Mouse (Mus musculus) mesoderm, embryonic 11.5 days (tissue): Measurements from ENCODE around the gene Btbd6.

ENCODE experiments used
- DNase-seq: peaks from one replicate; pipeline ENCODE4 v3.0.0-alpha.2; 2012; ENCODE audit warnings: low read depth, low spot score

Gene Btbd6

GRCm38 (mm10) chr12:113004993-113005392 lies 28.7 kb downstream of the Btbd6 start:
- no peak for DNase-seq

GRCm38 (mm10) chr12:113011702-113012360 lies 35.5 kb downstream of the Btbd6 start:
- DNase-seq, result no peak

GRCm38 (mm10) chr12:113012443-113012842 lies 36.2 kb downstream of the Btbd6 start:
- no peak for DNase-seq

- DNase-seq, result peak; percentile 48
These were observed 36.8 kb downstream of the Btbd6 start for GRCm38 (mm10) chr12:113013021-113013491.

GRCm38 (mm10) chr12:113013604-113014558 lies 37.6 kb downstream of the Btbd6 start, which contains the start of gene Pacs2:
TSS of gene Pacs2 (plus strand) at chr12:113014508.
- peak; percentile 93 for DNase-seq

GRCm38 (mm10) chr12:113014561-113015556 lies 38.6 kb downstream of the Btbd6 start:
- DNase-seq, result peak; percentile 30

GRCm38 (mm10) chr12:113015956-113016355 lies 39.7 kb downstream of the Btbd6 start:
- DNase-seq, result no peak

- no peak for DNase-seq
These were observed 40.7 kb downstream of the Btbd6 start for GRCm38 (mm10) chr12:113016976-113017375.

GRCm38 (mm10) chr12:113017429-113017984 lies 41.2 kb downstream of the Btbd6 start:
- no peak for DNase-seq

GRCm38 (mm10) chr12:113018763-113019162 lies 42.5 kb downstream of the Btbd6 start:
- DNase-seq, result no peak

- no peak for DNase-seq
These were observed 45.2 kb downstream of the Btbd6 start for GRCm38 (mm10) chr12:113021488-113021887.

GRCm38 (mm10) chr12:113023082-113023481 lies 46.8 kb downstream of the Btbd6 start:
- DNase-seq, result no peak

- no peak for DNase-seq
These were observed 50.3 kb downstream of the Btbd6 start for GRCm38 (mm10) chr12:113026557-113026956.

GRCm38 (mm10) chr12:113027495-113027894 lies 51.2 kb downstream of the Btbd6 start:
- DNase-seq, result no peak

GRCm38 (mm10) chr12:113028067-113028466 lies 51.8 kb downstream of the Btbd6 start:
- DNase-seq, result peak; percentile 38
